Mouse (Mus musculus) kidney, embryonic 16.5 days (tissue): Measurements from ENCODE around the gene Omt2b. TPM values are rescaled to one million over a fixed set of nuclear protein-coding genes. Genes with fewer than 3 reads are reported as not detected.
A peak's percentile ranks its signal among the peaks of the same experiment; 100 is the strongest.

Experiments used
- ATAC-seq: fragments of 200-750 bp; cut with Nextera tagmentation; 2 replicates; pipeline ENCODE4 v1.8.0; 2017; ENCODE audit warnings: moderate TSS enrichment; ENCODE audit not compliant: low FRiP score, low TSS enrichment
- H3K27ac ChIP-seq: fragments of 300-500 bp; sonication (generic); 2 replicates; pipeline ENCODE4 v1.5.1; 2014; ENCODE audit warnings: low read length
- H3K27me3 ChIP-seq: fragments of 300-500 bp; sonication (generic); 2 replicates; pipeline ENCODE4 v1.6.1; 2014; ENCODE audit warnings: low read length, control low read depth, mixed read lengths; ENCODE audit not compliant: insufficient read depth
- H3K36me3 ChIP-seq: fragments of 300-500 bp; sonication (generic); 2 replicates; pipeline ENCODE4 v1.6.1; 2014; ENCODE audit warnings: low read length, control low read depth, mixed read lengths; ENCODE audit not compliant: insufficient read depth
- H3K4me1 ChIP-seq: fragments of 300-500 bp; sonication (generic); 2 replicates; pipeline ENCODE4 v1.6.1; 2014; ENCODE audit warnings: low read length, control low read depth, mixed read lengths; ENCODE audit not compliant: insufficient read depth
- H3K4me2 ChIP-seq: fragments of 300-500 bp; sonication (generic); replicated peaks from 2 replicates; pipeline ENCODE4 v1.6.1; 2014; ENCODE audit warnings: low read depth, low read length
- H3K4me3 ChIP-seq: fragments of 300-500 bp; sonication (generic); 2 replicates; pipeline ENCODE4 v1.5.1; 2014; ENCODE audit warnings: mild to moderate bottlenecking, low read length
- H3K9ac ChIP-seq: fragments of 300-500 bp; sonication (generic); replicated peaks from 2 replicates; pipeline ENCODE4 v1.6.1; 2014; ENCODE audit warnings: low read length
- H3K9me3 ChIP-seq: fragments of 300-500 bp; sonication (generic); 2 replicates; pipeline ENCODE4 v1.6.1; 2016; ENCODE audit warnings: low read length, control low read depth
- WGBS: fragments of 180-500 bp; shearing (Covaris S2); extraction: QIAGEN DNeasy Blood & Tissue Kit; methylation state at CpG from one replicate; pipeline ENCODE4 v1.1.7; 2014; 5-methylcytosine and 5-hydroxymethylcytosine counted together
- polyA plus RNA-seq: library from polyadenylated mRNA; unstranded; fragments of >200 nt; fragmentation: Nextera tagmentation; extraction: Ambion mirVana; gene quantifications from 2 replicates; pipeline ENCODE4 v1.2.1, GENCODE M21; 2015

Omt2b gene
- polyA plus RNA-seq, 1 experiment from 2014 or later, result not detected

- no peak overlapping the region for H3K4me2 ChIP-seq
- WGBS, result 71% methylated on average over 1 of the region's 1 CpGs
- no peaks in the 10 kb centered on the region for H3K27me3 ChIP-seq
- H3K4me3 ChIP-seq, result no peak overlapping the region
- ATAC-seq, result no peak
- H3K4me1 ChIP-seq, result peaks cover 7% of the 10 kb centered on the region
- H3K27ac ChIP-seq, result no peak overlapping the region
- no peaks in the 10 kb centered on the region for H3K9me3 ChIP-seq
- no peaks in the 10 kb centered on the region for H3K36me3 ChIP-seq
- H3K9ac ChIP-seq, result no peak overlapping the region
These were observed 47.5 kb downstream of the Omt2b start for GRCm38 (mm10) chr9:78374885-78375389.

GRCm38 (mm10) chr9:78375486-78375885 is 48.1 kb downstream of the Omt2b start:
- H3K36me3 ChIP-seq, result no peaks in the 10 kb centered on the region
- H3K9me3 ChIP-seq, result no peaks in the 10 kb centered on the region
- H3K9ac ChIP-seq, result no peak overlapping the region
- H3K27ac ChIP-seq, result no peak overlapping the region
- no peak overlapping the region for H3K4me2 ChIP-seq
- 73% methylated on average over 4 of the region's 4 CpGs for WGBS
- H3K4me1 ChIP-seq, result peaks cover 7% of the 10 kb centered on the region
- no peak for ATAC-seq
- H3K4me3 ChIP-seq, result no peak overlapping the region
- H3K27me3 ChIP-seq, result no peaks in the 10 kb centered on the region

GRCm38 (mm10) chr9:78377546-78377945 is 50.2 kb downstream of the Omt2b start:
- ATAC-seq, result no peak
- no peaks in the 10 kb centered on the region for H3K9me3 ChIP-seq
- peaks cover 7% of the 10 kb centered on the region for H3K4me1 ChIP-seq
- peak overlapping the region; percentile 62 for H3K4me2 ChIP-seq
- WGBS, result 36% methylated on average over 8 of the region's 8 CpGs
- no peak overlapping the region for H3K27ac ChIP-seq
- H3K4me3 ChIP-seq, result peak overlapping the region; percentile 41; the same call in 1 of the 2 replicates
- H3K9ac ChIP-seq, result no peak overlapping the region
- no peaks in the 10 kb centered on the region for H3K36me3 ChIP-seq
- no peaks in the 10 kb centered on the region for H3K27me3 ChIP-seq

DNA sequence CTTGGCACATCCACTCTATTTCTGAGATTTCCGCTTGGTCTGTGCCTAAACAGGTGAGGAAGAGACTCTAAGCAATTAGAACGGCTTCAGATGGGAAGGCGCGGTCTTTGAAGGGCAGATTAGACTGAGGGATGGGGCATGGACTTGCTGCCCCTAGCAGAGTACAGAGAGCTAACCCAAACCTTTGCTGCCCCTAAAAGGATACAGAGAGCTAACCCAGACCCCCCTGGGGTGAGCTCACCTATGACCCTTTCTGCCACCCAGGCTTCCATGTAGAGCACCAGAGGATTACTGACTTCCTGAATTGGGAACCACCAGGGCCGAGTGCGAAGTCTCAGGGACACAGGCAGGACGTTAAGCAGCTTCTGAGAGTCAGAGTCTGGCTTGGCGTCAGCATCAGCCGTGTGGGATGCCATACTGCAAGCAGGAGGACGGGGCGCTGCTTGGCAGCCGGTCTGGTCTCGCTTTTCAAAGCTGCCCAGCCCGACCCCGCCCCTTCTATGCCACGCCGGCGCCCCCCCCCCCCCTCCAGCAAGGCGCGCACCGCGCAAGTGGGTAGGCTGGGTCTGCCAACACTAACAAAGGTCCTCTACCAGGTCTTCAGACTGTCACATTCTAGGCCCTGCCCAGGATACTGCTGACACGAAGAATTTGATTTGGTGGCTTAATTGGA is 50.9 kb downstream of the Omt2b start, which contains the start of gene Ooep:
Ooep (minus strand) TSS at position 613 of the 673 bp plus-strand sequence.
- H3K4me2 ChIP-seq, result peak within 1 kb of the TSS; percentile 62
- WGBS, result 7% methylated on average over 20 of the region's 23 CpGs
- no peaks in the 10 kb centered on the region for H3K9me3 ChIP-seq

More for the DNA sequence above, 50.9 kb downstream of the Omt2b start, which contains the start of gene Ooep:
- peak within 1 kb of the TSS; percentile 41 for H3K4me3 ChIP-seq
- no peak within 1 kb of the TSS for H3K27ac ChIP-seq
- H3K9ac ChIP-seq, result peak within 1 kb of the TSS; percentile 49
- peak; percentile 83 for ATAC-seq
- no peaks in the 10 kb centered on the region for H3K27me3 ChIP-seq
- H3K4me1 ChIP-seq, result peaks cover 7% of the 10 kb centered on the region
- H3K36me3 ChIP-seq, result no peaks in the 10 kb centered on the region

Other genes starting within 250 kb of the Omt2b start
- 44.3 and 45.2 TPM in 2 replicates for gene Fbxo9, start 218.5 kb upstream of the Omt2b start, polyA plus RNA-seq
- 21.7 and 24.5 TPM in 2 replicates for gene Ick, start 218.4 kb upstream of the Omt2b start, polyA plus RNA-seq
- 134 and 150 TPM in 2 replicates for gene Gsta4, start 144.8 kb upstream of the Omt2b start, polyA plus RNA-seq
- gene Gsta1, start 96.9 kb upstream of the Omt2b start, polyA plus RNA-seq, result 2.8 TPM in 2 replicates
- gene Gm3776, start 70.5 kb upstream of the Omt2b start, polyA plus RNA-seq, result 0.58 and 1.5 TPM in 2 replicates
- gene Gm10639, start 37.7 kb upstream of the Omt2b start, polyA plus RNA-seq, result 30.2 and 34.9 TPM in 2 replicates
- gene Omt2a, start 12.8 kb upstream of the Omt2b start, polyA plus RNA-seq, result not detected in 2 replicates
- gene Gsta2, start 28.2 kb downstream of the Omt2b start, polyA plus RNA-seq, result 92.0 and 109 TPM in 2 replicates
- 0.27 TPM in 1 of 2 replicates, not detected in the other for gene Dppa5a, start 40.6 kb downstream of the Omt2b start, polyA plus RNA-seq
- 1.6 and 2.0 TPM in 2 replicates for gene Ooep, start 51.1 kb downstream of the Omt2b start, polyA plus RNA-seq
- 0.28 and 0.50 TPM in 2 replicates for gene Ddx43, start 68.2 kb downstream of the Omt2b start, polyA plus RNA-seq
- 2.1 and 2.8 TPM in 2 replicates for gene Cgas, start 115.6 kb downstream of the Omt2b start, polyA plus RNA-seq
- gene Mto1, start 120.6 kb downstream of the Omt2b start, polyA plus RNA-seq, result 27.9 and 30.1 TPM in 2 replicates
- gene Gm17324, start 121.2 kb downstream of the Omt2b start, polyA plus RNA-seq, result 0.65 and 0.66 TPM in 2 replicates
- gene Eef1a1, start 161.6 kb downstream of the Omt2b start, polyA plus RNA-seq, result 5,008 and 5,126 TPM in 2 replicates